Mouse (Mus musculus) heart, embryonic 14.5 days (tissue): Measurements from ENCODE around the gene Tmem217. TPM values are rescaled to one million over a fixed set of nuclear protein-coding genes. Genes with fewer than 3 reads are reported as not detected.

Experiments
- ATAC-seq: fragments of 200-750 bp; cut with Nextera tagmentation; 2 replicates; pipeline ENCODE4 v1.8.0; 2017; ENCODE audit warnings: low read depth, moderate TSS enrichment; ENCODE audit not compliant: insufficient number of reproducible peaks, insufficient read depth, low FRiP score
- H3K27ac ChIP-seq, 2 experiments: fragments of 200-500 bp in 1 of 2; fragments of 300-500 bp in 1 of 2; sonication (generic) in 1 of 2; replicated peaks in 1 of 2; 2 replicates each; pipeline ENCODE4 v1.5.1; 2012 to 2014; ENCODE audit warnings: low read depth in 2 of 2, low read length in 2 of 2, control low read depth in 1 of 2, mild to moderate bottlenecking in 1 of 2, mixed read lengths in 1 of 2; ENCODE audit not compliant: control insufficient read depth in 1 of 2, insufficient read depth in 1 of 2
- H3K27me3 ChIP-seq: fragments of 300-500 bp; sonication (generic); 2 replicates; pipeline ENCODE4 v1.6.1; 2014; ENCODE audit warnings: mild to moderate bottlenecking, low read length, control low read depth; ENCODE audit not compliant: control insufficient read depth, insufficient read depth
- H3K36me3 ChIP-seq: fragments of 300-500 bp; sonication (generic); 2 replicates; pipeline ENCODE4 v1.6.1; 2014; ENCODE audit warnings: mild to moderate bottlenecking, control low read depth, low read length, mixed read lengths; ENCODE audit not compliant: control insufficient read depth, insufficient read depth
- H3K4me1 ChIP-seq, 2 experiments: fragments of 200-500 bp in 1 of 2; fragments of 300-500 bp in 1 of 2; sonication (generic) in 1 of 2; 2 replicates each; pipeline ENCODE4 v1.6.1; 2012 to 2014; ENCODE audit warnings: low read length in 2 of 2, control low read depth in 1 of 2, mixed read lengths in 1 of 2; ENCODE audit not compliant: control insufficient read depth in 2 of 2, insufficient read depth in 2 of 2
- H3K4me2 ChIP-seq: fragments of 300-500 bp; sonication (generic); 2 replicates; pipeline ENCODE4 v1.6.1; 2014; ENCODE audit warnings: mild to moderate bottlenecking, low read length
- H3K4me3 ChIP-seq, 2 experiments: fragments of 200-500 bp in 1 of 2; fragments of 300-500 bp in 1 of 2; sonication (generic) in 1 of 2; 2 replicates each; pipeline ENCODE4 v1.5.1; 2012 to 2014; ENCODE audit warnings: low read length in 2 of 2, mild to moderate bottlenecking in 2 of 2, control low read depth in 1 of 2, low read depth in 1 of 2, moderate library complexity in 1 of 2; ENCODE audit not compliant: control insufficient read depth in 1 of 2, insufficient read depth in 1 of 2
- H3K9ac ChIP-seq: fragments of 300-500 bp; sonication (generic); 2 replicates; pipeline ENCODE4 v1.6.1; 2014; ENCODE audit warnings: mild to moderate bottlenecking, low read length
- H3K9me3 ChIP-seq: fragments of 300-500 bp; sonication (generic); 2 replicates; pipeline ENCODE4 v1.6.1; 2016; ENCODE audit warnings: low read length, control low read depth; ENCODE audit not compliant: control insufficient read depth
- WGBS: fragments of 180-500 bp; shearing (Covaris S2); extraction: QIAGEN DNeasy Blood & Tissue Kit; methylation state at CpG from one replicate; pipeline ENCODE4 v1.1.7; 2014; 5-methylcytosine and 5-hydroxymethylcytosine counted together
- polyA plus RNA-seq: library from polyadenylated mRNA; unstranded; fragments of >200 nt; fragmentation: Nextera tagmentation; extraction: Ambion mirVana; gene quantifications from 2 replicates; pipeline ENCODE4 v1.2.1, GENCODE M21; 2014

Gene Tmem217
- polyA plus RNA-seq, 1 experiment from 2014 or later = 0.41 TPM

DNA sequence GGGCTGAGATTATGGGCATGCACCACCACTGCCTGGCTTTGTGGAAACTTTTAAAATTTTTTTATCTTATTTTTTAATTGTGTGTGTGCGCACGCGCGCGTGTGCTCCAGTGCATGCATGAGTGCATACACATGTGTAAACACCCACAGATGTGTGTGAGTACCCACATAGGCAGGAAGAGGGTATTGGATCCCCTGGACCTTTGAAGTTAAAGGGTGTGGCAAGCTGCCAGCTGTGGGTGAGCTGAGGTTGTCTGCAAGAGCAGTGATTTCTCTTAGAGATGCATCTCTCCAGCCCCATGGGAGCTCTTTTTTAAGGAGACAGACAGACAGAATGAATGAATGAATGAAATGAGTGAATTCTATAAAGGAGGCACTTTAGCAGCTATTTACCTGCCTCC lies 13.3 kb upstream of the Tmem217 start:
- Histone ChIP-seq H3K4me2 (no peak overlapping the region), H3K27me3 (no peaks in the 10 kb centered on the region), H3K27ac (no peak overlapping the region), H3K4me3 (no peak overlapping the region), H3K4me1 (no peaks in the 10 kb centered on the region), H3K9ac (no peak overlapping the region), H3K9me3 (no peaks in the 10 kb centered on the region), H3K36me3 (peaks cover 50% of the 10 kb centered on the region)
- ATAC-seq = no peak
- 95% methylated on average over 5 of the region's 5 CpGs for WGBS

DNA sequence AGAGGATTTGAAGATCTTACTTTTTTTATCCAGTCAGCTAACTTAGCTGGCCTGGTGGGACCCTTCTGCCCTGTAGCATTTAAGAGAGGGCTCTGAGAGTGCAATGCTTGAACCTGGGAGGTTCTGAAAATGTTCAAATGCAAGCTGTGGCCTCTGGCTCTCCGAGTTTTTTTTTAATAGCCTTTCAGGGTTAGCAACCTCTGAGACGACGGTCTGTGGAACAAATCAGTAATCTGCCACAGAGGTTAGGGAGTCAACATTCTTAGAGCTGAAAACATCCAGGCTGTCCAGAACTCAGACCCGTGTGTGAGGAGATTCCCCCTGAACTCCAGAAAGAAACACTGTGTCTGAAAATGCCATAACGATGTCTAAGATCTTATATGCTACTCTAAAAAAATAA lies 6.3 kb upstream of the Tmem217 start:
- no peak overlapping the region for H3K9ac ChIP-seq
- no peak overlapping the region for H3K27ac ChIP-seq
- no peak overlapping the region for H3K4me3 ChIP-seq
- no peak overlapping the region for H3K4me2 ChIP-seq
- 73% methylated on average over 5 of the region's 5 CpGs for WGBS
- ATAC-seq = no peak
- H3K27me3 ChIP-seq = no peaks in the 10 kb centered on the region
- no peaks in the 10 kb centered on the region for H3K9me3 ChIP-seq
- H3K36me3 ChIP-seq = no peaks in the 10 kb centered on the region
- peaks cover 6 to 8% of the 10 kb centered on the region in 2 experiments for H3K4me1 ChIP-seq

DNA sequence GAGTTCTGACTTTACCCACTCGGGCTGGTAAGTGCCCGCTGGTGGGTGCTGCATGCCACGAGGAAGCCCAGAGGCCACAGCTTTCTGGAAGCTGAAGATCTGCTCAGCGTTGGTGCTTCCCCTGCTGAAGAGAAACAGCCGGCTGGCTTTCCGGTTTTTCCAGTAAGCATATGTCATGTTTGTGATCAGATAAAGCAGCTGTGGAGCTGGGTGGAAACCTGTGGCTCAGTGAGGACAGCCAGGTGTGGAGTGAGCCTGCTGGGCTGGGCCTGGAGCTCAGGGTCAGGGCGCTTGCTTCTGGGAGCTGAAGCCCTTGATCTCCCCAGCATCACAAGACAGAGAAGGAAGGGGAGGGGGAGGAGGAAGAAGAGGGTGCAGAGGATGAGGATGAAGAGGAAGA lies 4.7 kb upstream of the Tmem217 start:
- H3K27me3 ChIP-seq = no peaks in the 10 kb centered on the region
- no peak overlapping the region for H3K9ac ChIP-seq
- ATAC-seq = no peak
- peaks cover 6 to 8% of the 10 kb centered on the region in 2 experiments for H3K4me1 ChIP-seq
- no peak overlapping the region for H3K4me3 ChIP-seq
- no peak overlapping the region for H3K4me2 ChIP-seq
- no peaks in the 10 kb centered on the region for H3K9me3 ChIP-seq
- WGBS = 64% methylated on average over 7 of the region's 7 CpGs
- no peak overlapping the region; a peak in 1 of 4 replicates for H3K27ac ChIP-seq
- H3K36me3 ChIP-seq = no peaks in the 10 kb centered on the region

DNA sequence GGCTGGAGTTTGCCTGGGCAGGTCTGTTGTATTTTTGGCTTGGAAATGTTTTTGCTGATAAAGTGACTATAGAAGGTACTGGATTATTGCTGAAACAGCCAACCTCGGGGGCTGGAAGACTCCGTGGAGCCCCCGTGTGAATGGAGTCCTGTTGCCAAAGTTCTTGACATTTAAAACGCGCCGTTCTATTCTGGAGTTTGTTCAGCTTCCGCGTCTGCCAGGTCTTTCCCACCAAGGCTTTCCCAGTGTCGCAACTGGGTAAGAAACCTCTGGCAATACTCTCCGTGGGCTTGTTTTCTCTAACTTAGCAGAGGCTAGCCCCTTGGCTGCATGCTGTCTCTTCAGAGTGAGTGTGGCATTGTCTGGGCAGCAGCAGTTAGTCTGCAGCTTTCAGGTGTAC lies 4.3 kb upstream of the Tmem217 start:
- Histone ChIP-seq H3K36me3 (no peaks in the 10 kb centered on the region), H3K4me1 (peaks cover 6 to 11% of the 10 kb centered on the region in 2 experiments), H3K4me3 (no peak overlapping the region), H3K27ac (peak overlapping the region in 1 of 2 experiments; percentile 20; a peak in 2 of 4 replicates), H3K4me2 (no peak overlapping the region), H3K27me3 (no peaks in the 10 kb centered on the region), H3K9ac (no peak overlapping the region), H3K9me3 (no peaks in the 10 kb centered on the region)
- no peak for ATAC-seq
- WGBS = 63% methylated on average over 10 of the region's 10 CpGs

DNA sequence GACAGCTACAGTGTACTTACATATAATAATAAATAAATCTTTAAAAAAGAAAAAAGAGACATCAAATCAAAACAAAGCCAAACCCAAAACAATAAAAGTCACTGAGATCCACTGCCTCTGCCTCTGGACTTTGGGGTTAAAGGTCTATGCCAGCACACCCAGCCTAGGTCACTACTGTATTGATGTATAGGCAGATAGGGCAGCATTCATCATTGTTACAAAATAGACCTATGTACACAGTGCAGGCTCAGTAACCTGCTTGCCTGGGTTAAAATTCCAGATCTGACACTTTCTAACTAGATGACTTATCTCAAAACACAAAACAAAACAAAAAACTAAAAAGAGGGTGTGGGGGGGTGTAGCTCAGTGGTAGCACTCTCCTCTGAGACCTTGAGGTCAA lies 2.0 kb upstream of the Tmem217 start:
- H3K9me3 ChIP-seq = no peaks in the 10 kb centered on the region
- no peak overlapping the region for H3K27ac ChIP-seq
- no peaks in the 10 kb centered on the region for H3K27me3 ChIP-seq
- no peaks in the 10 kb centered on the region for H3K36me3 ChIP-seq
- H3K4me3 ChIP-seq = no peak overlapping the region
- ATAC-seq = no peak
- H3K9ac ChIP-seq = no peak overlapping the region
- no peak overlapping the region for H3K4me2 ChIP-seq
- H3K4me1 ChIP-seq = peaks cover 15 to 25% of the 10 kb centered on the region in 2 experiments

DNA sequence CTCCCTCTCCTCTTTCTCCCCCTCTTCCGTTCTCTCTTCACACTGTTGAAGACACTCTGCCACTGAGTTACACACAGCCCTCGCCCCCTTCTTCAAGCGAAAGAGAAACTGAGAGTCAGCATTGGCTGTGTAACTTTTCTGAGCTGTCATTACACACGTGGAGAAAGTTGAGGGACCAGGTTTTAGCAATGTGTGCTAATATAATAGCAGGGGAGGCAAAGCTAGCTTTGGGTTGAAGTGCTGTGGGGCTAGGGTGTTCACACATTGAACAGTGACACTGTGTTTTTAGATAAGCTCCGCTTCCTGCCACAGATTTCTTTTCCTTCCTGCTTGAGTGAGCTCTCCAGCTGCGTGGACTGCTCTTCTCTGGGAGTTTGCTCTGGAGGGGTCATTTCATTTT lies 1.2 kb downstream of the Tmem217 start:
- no peaks in the 10 kb centered on the region for H3K36me3 ChIP-seq
- H3K9ac ChIP-seq = peak overlapping the region; percentile 13; the same call in 1 of the 2 replicates
- 32% methylated on average over 6 of the region's 6 CpGs for WGBS
- peak overlapping the region; percentile 87 for H3K4me2 ChIP-seq
- H3K4me1 ChIP-seq = peaks cover 9 to 18% of the 10 kb centered on the region in 2 experiments
- H3K4me3 ChIP-seq = peak overlapping the region in 1 of 2 experiments; percentile 79; a peak in 1 of 4 replicates
- H3K27ac ChIP-seq = peak overlapping the region; percentile 10 to 29; a peak in 2 of 4 replicates
- no peaks in the 10 kb centered on the region for H3K27me3 ChIP-seq
- ATAC-seq = no peak
- H3K9me3 ChIP-seq = no peaks in the 10 kb centered on the region

DNA sequence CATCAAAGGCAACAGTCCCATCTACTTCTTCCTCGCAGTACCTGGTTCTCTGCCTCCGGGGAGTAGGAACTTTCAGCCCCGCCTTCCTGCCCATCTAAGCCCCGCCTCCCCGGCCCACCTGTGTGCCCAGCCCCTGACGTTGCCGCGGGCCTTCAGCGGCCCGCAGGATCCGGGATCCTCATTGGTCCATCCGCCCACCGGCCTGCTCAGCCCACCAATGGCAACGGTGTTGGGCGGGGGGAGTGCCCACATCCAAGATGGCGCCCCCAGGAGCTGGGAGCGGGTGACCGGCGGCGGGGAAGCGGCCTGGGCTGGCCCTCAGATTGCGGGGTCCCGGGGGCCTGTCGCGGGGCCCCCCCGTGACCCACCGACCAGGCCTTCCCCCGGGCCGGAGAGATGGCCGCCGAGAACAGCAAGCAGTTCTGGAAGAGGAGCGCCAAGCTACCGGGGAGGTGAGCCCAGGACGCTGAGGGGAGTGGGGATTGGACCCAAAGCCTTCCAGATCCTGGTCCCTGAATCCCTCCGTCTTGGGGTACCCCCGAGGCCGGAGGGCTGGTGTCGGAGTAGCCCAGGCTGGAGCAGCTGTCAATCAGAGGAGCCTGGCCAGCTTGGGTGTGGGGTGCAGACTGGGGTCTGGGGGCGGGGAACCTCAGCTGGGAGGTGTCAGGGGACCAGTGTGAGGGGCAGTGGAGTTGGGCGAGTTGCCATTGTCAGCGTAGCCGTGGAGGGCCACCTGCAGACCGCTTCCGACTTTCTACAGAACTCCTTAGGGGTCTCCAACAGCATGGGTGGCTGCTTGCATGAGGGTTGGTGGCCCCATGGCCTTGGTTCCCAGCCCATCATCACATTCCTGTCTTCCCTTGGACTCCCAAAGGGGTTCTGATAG lies 2.4 kb downstream of the Tmem217 start, which contains the start of the genes Gm17657 and Tbc1d22b:
Gene Gm17657 (minus strand): TSS at position 96 of the 886 bp plus-strand sequence.
Gene Tbc1d22b (plus strand): TSS at position 243 of the 886 bp plus-strand sequence.
- Histone ChIP-seq H3K36me3 (no peaks in the 10 kb centered on the region), H3K27me3 (no peaks in the 10 kb centered on the region), H3K9me3 (no peaks in the 10 kb centered on the region), H3K4me2 (peak within 1 kb of the TSS; percentile 87), H3K9ac (peak within 1 kb of the TSS; percentile 89), H3K4me3 (peak within 1 kb of the TSS; percentile 79 to 86), H3K27ac (peak within 1 kb of the TSS; percentile 43 to 61), H3K4me1 (peaks cover 9 to 17% of the 10 kb centered on the region in 2 experiments)
- WGBS = under 1% methylated on average over 44 of the region's 44 CpGs
- peak; percentile 94 for ATAC-seq
